Mouse (Mus musculus): ENCODE data around the gene Hdac9.

DNA sequence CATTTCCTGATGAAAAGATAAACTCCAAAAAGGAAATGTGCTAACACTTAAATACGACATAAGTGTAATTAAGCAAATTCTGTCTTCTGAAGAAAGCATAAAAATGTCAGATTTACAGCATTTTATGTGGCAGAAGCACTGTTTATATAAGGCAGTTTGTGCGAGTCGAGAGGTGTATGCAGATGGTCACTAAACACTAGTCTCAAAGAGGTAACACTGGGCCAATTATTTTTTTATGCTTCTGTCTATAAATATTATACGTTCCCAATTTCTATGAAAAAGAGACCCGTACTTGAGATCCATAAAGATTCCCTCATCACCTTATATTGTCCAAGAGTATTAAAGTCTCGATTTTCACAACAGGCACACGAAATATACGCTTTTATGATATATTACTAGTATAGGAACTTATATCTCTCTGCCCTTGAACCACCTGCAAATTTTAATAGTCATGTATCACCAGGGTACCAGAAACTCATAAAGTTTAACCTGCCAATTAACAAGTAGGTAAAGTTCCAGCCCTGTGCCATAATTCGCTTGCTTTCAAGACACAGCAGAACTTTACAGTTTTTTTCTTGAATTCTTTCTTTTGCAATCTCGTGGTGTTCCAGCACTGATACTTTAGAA, 322.6 kb downstream of the Hdac9 start:
- TF ChIP-seq CTCF (IDR thresholded peaks at IDR 0.05; ENCODE audit: control insufficient read depth, insufficient read depth, insufficient read length) (no peak), MYOG (IDR thresholded peaks at IDR 0.05; ENCODE audit: control insufficient read depth, extremely low read depth, insufficient read length) (no peak), MAX (IDR thresholded peaks at IDR 0.05) (no peak), USF1 (IDR thresholded peaks at IDR 0.05; ENCODE audit: low read depth) (no peak), CEBPB (IDR thresholded peaks at IDR 0.05; ENCODE audit: low read depth) (no peak)

All from C2C12 (cell line).